Mouse (Mus musculus): ENCODE data around the gene 1110008P14Rik.

Gene 1110008P14Rik

GRCm38 (mm10) chr2:32381775-32382223, at the start of gene 1110008P14Rik:
1110008P14Rik (minus strand) TSS chr2:32381938.
- DNase-seq, result peak; percentile 96 to 97

GRCm38 (mm10) chr2:32430701-32431676, 49.3 kb upstream of the 1110008P14Rik start:
- DNase-seq, result no peak

DNA sequence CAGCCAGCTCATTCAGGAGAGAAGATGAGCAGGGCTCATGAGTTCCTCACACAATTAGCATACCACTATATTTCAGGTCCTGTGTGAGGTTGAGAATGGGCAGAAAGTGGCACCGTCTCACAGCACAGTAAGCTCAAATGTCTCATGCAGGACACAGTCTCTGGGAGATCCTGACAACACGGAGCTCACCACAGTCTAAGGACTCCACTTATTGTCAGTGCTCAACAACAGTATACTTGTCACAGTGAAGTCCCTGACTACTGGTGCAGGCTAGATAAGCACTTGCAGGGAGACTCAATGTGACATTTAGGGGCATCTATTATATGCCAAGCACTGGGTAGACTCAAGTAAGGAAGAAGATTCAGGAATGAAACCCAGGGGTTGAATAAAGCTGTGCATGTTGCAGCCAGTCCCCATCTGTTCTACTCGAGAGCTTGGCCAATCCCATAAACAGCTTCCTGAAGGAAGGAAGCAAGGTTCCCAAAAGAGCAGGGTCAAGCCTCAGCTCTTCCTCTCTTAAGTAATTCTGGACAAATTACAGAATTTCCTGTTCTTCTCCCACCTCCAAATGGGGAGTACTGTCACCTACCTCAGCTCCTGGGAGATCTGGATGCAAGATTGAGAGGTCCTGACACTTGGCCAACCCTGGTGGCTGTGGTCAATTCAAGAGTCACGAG, 47.6 kb upstream of the 1110008P14Rik start:
- DNase-seq, result no peak

- no peak for DNase-seq
Measured at GRCm38 (mm10) chr2:32428262-32428722, 46.6 kb upstream of the 1110008P14Rik start.

- no peak for DNase-seq
Measured at GRCm38 (mm10) chr2:32427720-32428119, 46.0 kb upstream of the 1110008P14Rik start.

DNA sequence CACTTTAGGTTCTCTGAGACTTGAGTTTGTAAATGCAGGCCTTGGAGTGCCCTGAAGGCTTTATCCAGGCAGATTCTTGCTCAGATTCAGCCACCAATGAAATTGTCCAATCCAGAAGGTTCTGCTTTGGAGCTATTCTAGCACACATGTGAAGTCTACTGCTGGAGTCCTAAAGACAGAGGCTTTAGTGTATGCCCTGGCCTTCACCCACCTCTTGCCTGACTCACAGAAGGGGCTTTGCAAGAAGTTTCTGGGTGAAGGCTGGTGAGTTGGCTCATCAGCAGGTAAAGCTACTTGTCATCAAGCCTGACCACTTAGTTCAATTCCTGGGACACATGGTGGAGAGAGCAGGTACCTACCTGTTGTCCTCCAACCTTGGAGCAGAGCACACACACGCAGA, 44.4 kb upstream of the 1110008P14Rik start:
- DNase-seq, result no peak

DNA sequence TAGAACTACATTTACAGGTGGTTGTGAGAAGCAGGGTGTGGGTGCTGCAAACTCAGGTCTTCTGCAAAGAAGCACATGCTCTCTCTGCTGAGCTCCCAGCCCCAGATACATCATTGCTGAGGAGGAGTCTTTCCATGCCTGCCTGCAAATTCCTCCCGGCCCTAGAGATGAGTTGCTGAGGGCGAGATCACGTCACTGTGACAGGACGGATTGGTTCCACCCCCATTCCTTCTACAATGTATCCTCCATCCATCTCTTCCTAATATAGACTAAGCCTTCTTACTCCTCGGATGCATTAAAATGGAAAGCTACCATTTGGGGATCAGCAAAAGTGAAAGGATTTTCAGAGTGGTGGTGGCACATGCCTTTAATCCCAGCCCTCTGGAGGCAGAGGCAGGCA, 43.8 kb upstream of the 1110008P14Rik start:
- no peak for DNase-seq

DNA sequence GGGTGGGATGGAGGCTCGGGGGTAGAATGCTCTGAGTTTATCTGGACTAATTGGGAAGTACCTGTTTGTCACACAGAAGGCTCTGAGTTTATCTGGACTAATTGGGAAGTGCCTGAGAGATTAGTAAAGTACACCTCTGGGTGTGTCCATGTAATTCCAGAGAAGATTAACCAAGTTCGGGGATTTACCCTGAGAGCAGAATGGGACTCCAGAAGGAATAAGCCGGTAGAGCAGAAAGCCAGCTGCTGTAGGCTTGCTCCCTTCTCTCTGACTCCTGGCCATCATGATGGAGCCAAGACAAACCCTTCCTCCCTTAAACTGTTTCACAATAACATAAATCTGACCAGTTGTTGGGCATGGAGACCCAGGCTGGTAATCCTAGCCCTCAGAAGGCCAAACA, 43.1 kb upstream of the 1110008P14Rik start:
- DNase-seq, result no peak

- DNase-seq, result no peak
Measured at GRCm38 (mm10) chr2:32423481-32424331, 42.0 kb upstream of the 1110008P14Rik start.

DNA sequence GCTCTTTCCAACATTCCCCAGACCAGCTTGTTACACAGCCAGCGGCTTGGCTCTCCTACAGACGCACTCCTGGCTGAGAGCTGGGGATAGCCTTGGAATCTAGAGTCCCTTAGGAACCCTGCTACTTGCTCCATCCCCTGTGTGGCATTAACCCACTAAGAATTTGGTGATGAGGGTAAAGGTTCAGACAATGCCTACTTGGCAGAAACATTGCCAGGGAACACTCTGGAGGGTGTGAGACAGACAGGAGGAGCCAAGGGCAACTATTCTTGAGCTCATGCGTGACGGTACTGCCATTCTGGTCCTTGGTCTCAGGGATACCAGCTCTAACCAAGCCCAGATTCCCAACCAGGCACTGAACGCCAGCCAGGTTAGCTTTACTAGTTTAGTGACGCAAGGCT, 40.1 kb upstream of the 1110008P14Rik start:
- no peak for DNase-seq

- no peak for DNase-seq
Measured at GRCm38 (mm10) chr2:32420647-32421046, 38.9 kb upstream of the 1110008P14Rik start.

- DNase-seq, result no peak
Measured at GRCm38 (mm10) chr2:32420066-32420608, 38.4 kb upstream of the 1110008P14Rik start.

DNA sequence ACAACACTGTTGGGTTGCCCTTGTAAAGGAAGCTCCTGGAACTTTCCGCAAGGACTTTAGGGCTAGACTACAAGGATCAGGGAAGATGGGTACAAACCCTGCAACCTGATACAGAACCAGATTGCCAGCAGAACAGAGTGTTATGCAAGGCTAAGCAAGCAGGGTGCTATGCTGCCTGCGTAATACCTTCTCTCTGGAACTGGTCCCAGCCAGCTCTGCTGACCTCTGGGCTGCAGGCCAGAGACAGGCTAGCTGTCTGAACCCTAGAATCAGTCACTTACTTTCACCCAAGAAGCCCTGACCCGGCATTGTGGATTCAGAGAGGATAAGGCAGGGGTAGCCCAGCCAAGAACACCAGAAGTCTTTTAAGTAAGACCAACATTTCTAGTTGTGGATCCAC, 37.6 kb upstream of the 1110008P14Rik start:
- DNase-seq, result no peak

GRCm38 (mm10) chr2:32418430-32419151, 36.9 kb upstream of the 1110008P14Rik start:
- no peak for DNase-seq

DNA sequence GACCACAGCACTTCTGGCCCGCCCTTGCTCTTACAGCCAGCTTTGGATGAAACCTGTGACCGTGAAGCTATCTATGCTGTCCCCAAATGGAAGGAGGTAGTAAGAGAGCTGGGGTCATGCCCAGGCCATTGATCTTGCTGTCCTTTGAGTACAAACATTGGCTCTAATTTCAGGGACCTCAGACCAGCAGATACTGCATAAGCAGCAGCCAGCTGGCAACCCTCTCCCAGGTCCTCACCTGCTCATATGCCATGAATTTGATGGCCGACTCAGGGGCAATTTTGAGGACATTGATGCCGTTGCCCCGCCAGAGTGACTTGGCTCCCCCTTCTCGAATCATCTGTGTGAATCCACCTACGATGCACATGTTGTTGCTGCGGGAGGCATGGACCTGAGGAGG, 35.7 kb upstream of the 1110008P14Rik start:
- DNase-seq, result no peak

- DNase-seq, result no peak
Measured at GRCm38 (mm10) chr2:32416556-32416955, 34.8 kb upstream of the 1110008P14Rik start.

GRCm38 (mm10) chr2:32415801-32416200, 34.1 kb upstream of the 1110008P14Rik start:
- DNase-seq, result no peak

GRCm38 (mm10) chr2:32413936-32414335, 32.2 kb upstream of the 1110008P14Rik start:
- DNase-seq, result no peak

- DNase-seq, result no peak
Measured at GRCm38 (mm10) chr2:32412742-32413531, 31.2 kb upstream of the 1110008P14Rik start.

DNA sequence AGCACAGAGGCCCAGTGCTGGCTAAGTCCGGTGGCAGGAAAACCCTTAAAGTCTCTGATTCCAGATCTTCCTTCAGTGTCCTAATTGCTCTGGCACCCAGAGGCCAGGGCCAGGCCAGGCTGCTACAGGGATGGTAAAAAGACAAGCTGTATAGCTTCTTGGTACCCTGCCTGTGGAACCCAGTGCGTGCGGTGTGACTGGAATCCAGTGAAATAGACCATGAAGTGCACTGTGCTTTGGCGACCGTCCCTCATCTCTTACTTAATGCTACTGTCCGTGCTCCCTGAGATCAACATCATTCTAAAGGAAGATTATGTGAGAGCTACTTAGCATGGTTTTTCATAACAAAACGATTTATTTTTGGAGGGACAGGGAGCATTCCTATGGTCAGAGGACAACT, 29.7 kb upstream of the 1110008P14Rik start:
- no peak for DNase-seq

Measured in thymus, postnatal 36 days (tissue).